Mouse (Mus musculus): Measurements from ENCODE around the gene Iffo2. TPM values are rescaled to one million over a fixed set of nuclear protein-coding genes. Genes with fewer than 3 reads are reported as not detected.
A peak's percentile ranks its signal among the peaks of the same experiment; 100 is the strongest.

Gene Iffo2
- polyA plus RNA-seq, 1 experiment = 11.0 TPM

- peak; percentile 63 for DNase-seq (ENCODE audit: low read depth)
- no peak for TF ChIP-seq POLR2A (IDR thresholded peaks at IDR 0.05; ENCODE audit: borderline replicate concordance, extremely low read depth, insufficient read depth, insufficient read length, poor library complexity, severe bottlenecking)
- no peak for TF ChIP-seq CTCF (IDR thresholded peaks at IDR 0.05; ENCODE audit: borderline replicate concordance, extremely low read depth, insufficient read depth, insufficient read length)
These were observed 44.7 kb downstream of the Iffo2 start for GRCm38 (mm10) chr4:139574799-139575672.

GRCm38 (mm10) chr4:139575673-139576003, 45.3 kb downstream of the Iffo2 start:
- no peak for TF ChIP-seq CTCF (IDR thresholded peaks at IDR 0.05; ENCODE audit: borderline replicate concordance, extremely low read depth, insufficient read depth, insufficient read length)
- no peak for TF ChIP-seq POLR2A (IDR thresholded peaks at IDR 0.05; ENCODE audit: borderline replicate concordance, extremely low read depth, insufficient read depth, insufficient read length, poor library complexity, severe bottlenecking)
- DNase-seq (ENCODE audit: low read depth) = no peak

GRCm38 (mm10) chr4:139576251-139576880, 46.0 kb downstream of the Iffo2 start:
- TF ChIP-seq CTCF (IDR thresholded peaks at IDR 0.05; ENCODE audit: borderline replicate concordance, extremely low read depth, insufficient read depth, insufficient read length) (no peak), POLR2A (IDR thresholded peaks at IDR 0.05; ENCODE audit: borderline replicate concordance, extremely low read depth, insufficient read depth, insufficient read length, poor library complexity, severe bottlenecking) (no peak)
- no peak for DNase-seq (ENCODE audit: low read depth)

- TF ChIP-seq CTCF (IDR thresholded peaks at IDR 0.05; ENCODE audit: borderline replicate concordance, extremely low read depth, insufficient read depth, insufficient read length) = no peak
- no peak for TF ChIP-seq POLR2A (IDR thresholded peaks at IDR 0.05; ENCODE audit: borderline replicate concordance, extremely low read depth, insufficient read depth, insufficient read length, poor library complexity, severe bottlenecking)
- DNase-seq (ENCODE audit: low read depth) = no peak
These were observed 46.7 kb downstream of the Iffo2 start for GRCm38 (mm10) chr4:139577006-139577405.

GRCm38 (mm10) chr4:139578389-139578788, 48.0 kb downstream of the Iffo2 start:
- DNase-seq (ENCODE audit: low read depth) = no peak

GRCm38 (mm10) chr4:139579003-139579402, 48.7 kb downstream of the Iffo2 start:
- DNase-seq (ENCODE audit: low read depth) = no peak
- TF ChIP-seq CTCF (IDR thresholded peaks at IDR 0.05; ENCODE audit: borderline replicate concordance, extremely low read depth, insufficient read depth, insufficient read length) = no peak
- TF ChIP-seq POLR2A (IDR thresholded peaks at IDR 0.05; ENCODE audit: borderline replicate concordance, extremely low read depth, insufficient read depth, insufficient read length, poor library complexity, severe bottlenecking) = no peak

More at GRCm38 (mm10) chr4:139578389-139578788, 48.0 kb downstream of the Iffo2 start:
- TF ChIP-seq CTCF (IDR thresholded peaks at IDR 0.05; ENCODE audit: borderline replicate concordance, extremely low read depth, insufficient read depth, insufficient read length) (no peak), POLR2A (IDR thresholded peaks at IDR 0.05; ENCODE audit: borderline replicate concordance, extremely low read depth, insufficient read depth, insufficient read length, poor library complexity, severe bottlenecking) (no peak)

- DNase-seq (ENCODE audit: low read depth) = no peak
These were observed 49.1 kb downstream of the Iffo2 start for GRCm38 (mm10) chr4:139579466-139579865.

GRCm38 (mm10) chr4:139580663-139581336, 50.5 kb downstream of the Iffo2 start:
- DNase-seq (ENCODE audit: low read depth) = peak; percentile 37
- TF ChIP-seq CTCF (IDR thresholded peaks at IDR 0.05; ENCODE audit: borderline replicate concordance, extremely low read depth, insufficient read depth, insufficient read length) (no peak), POLR2A (IDR thresholded peaks at IDR 0.05; ENCODE audit: borderline replicate concordance, extremely low read depth, insufficient read depth, insufficient read length, poor library complexity, severe bottlenecking) (no peak)

More at GRCm38 (mm10) chr4:139579466-139579865, 49.1 kb downstream of the Iffo2 start:
- TF ChIP-seq CTCF (IDR thresholded peaks at IDR 0.05; ENCODE audit: borderline replicate concordance, extremely low read depth, insufficient read depth, insufficient read length) = no peak

GRCm38 (mm10) chr4:139581427-139582051, 51.2 kb downstream of the Iffo2 start:
- DNase-seq (ENCODE audit: low read depth) = peak; percentile 26
- no peak for TF ChIP-seq POLR2A (IDR thresholded peaks at IDR 0.05; ENCODE audit: borderline replicate concordance, extremely low read depth, insufficient read depth, insufficient read length, poor library complexity, severe bottlenecking)
- no peak for TF ChIP-seq CTCF (IDR thresholded peaks at IDR 0.05; ENCODE audit: borderline replicate concordance, extremely low read depth, insufficient read depth, insufficient read length)

- no peak for TF ChIP-seq CTCF (IDR thresholded peaks at IDR 0.05; ENCODE audit: borderline replicate concordance, extremely low read depth, insufficient read depth, insufficient read length)
- TF ChIP-seq POLR2A (IDR thresholded peaks at IDR 0.05; ENCODE audit: borderline replicate concordance, extremely low read depth, insufficient read depth, insufficient read length, poor library complexity, severe bottlenecking) = no peak
- DNase-seq (ENCODE audit: low read depth) = no peak
These were observed 52.0 kb downstream of the Iffo2 start for GRCm38 (mm10) chr4:139582346-139582745.

- no peak for DNase-seq (ENCODE audit: low read depth)
- TF ChIP-seq CTCF (IDR thresholded peaks at IDR 0.05; ENCODE audit: borderline replicate concordance, extremely low read depth, insufficient read depth, insufficient read length) = no peak
- no peak for TF ChIP-seq POLR2A (IDR thresholded peaks at IDR 0.05; ENCODE audit: borderline replicate concordance, extremely low read depth, insufficient read depth, insufficient read length, poor library complexity, severe bottlenecking)
These were observed 52.6 kb downstream of the Iffo2 start for GRCm38 (mm10) chr4:139582903-139583302.

Measured in brain, embryonic 14.5 days (tissue).